13 mouse cellular contexts compared by ENCODE assay signal in the genomic region with DNA sequence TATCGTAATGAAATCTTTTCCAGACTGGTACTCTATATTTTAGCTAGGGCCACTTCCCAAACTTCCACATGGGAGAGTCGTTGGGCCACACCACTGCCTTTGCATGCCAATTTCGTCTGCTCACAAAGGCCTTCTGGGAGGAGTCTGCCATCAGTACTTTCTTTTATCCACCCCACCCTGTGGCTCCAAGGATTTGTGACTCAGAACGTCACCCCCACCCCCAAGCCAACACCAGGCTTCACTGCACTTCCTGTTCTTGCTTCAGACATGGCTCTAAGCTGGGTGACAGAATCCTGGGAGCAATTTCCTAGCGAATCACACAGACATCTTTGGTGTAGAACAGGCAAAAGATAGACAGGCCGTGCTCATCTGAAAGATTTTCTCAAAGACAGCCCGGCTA. TPM values are rescaled to one million over a fixed set of nuclear protein-coding genes. Genes with fewer than 3 reads are reported as not detected.
DNase-seq lines count a peak whose midpoint lies in the region; ATAC-seq lines count a peak whose summit lies in the region.
"Had no signal": no experiment of that assay in that cellular context is flagged by ENCODE, and none has a peak within 500 bp of the region (broad histone marks: within the 10 kb centered on the region; RNA-seq: fewer than 3 reads in every experiment).

No protein-coding gene starts in this region.

- H3K27ac ChIP-seq in kidney, embryonic 15.5 days = peak overlapping the region; percentile 24; the same call in 1 of the 2 replicates
- no peak overlapping the region for H3K27ac ChIP-seq in midbrain, embryonic 11.5 days (ENCODE audit: low read depth, low read length)
- H3K27ac ChIP-seq: forebrain, embryonic 12.5 days had no signal

- H3K27me3 ChIP-seq in kidney, embryonic 15.5 days = no peaks in the 10 kb centered on the region
- H3K27me3 ChIP-seq in midbrain, embryonic 11.5 days (ENCODE audit: control insufficient read depth, insufficient read depth, low read length) = no peaks in the 10 kb centered on the region
- H3K27me3 ChIP-seq: forebrain, embryonic 12.5 days had no signal

- H3K9ac ChIP-seq in kidney, embryonic 15.5 days = no peak overlapping the region
- no peak overlapping the region for H3K9ac ChIP-seq in midbrain, embryonic 11.5 days (ENCODE audit: low read length)
- H3K9ac ChIP-seq: forebrain, embryonic 12.5 days had no signal

- WGBS in kidney, embryonic 15.5 days = 53% methylated on average over 7 of the region's 7 CpGs
- WGBS in midbrain, embryonic 11.5 days = 63% methylated on average over 7 of the region's 7 CpGs

- H3K9me3 ChIP-seq in kidney, embryonic 15.5 days (replicated peaks) = no peaks in the 10 kb centered on the region
- H3K9me3 ChIP-seq in midbrain, embryonic 11.5 days (ENCODE audit: control insufficient read depth, low read length) = no peaks in the 10 kb centered on the region
- H3K9me3 ChIP-seq: forebrain, embryonic 12.5 days had no signal

- H3K4me2 ChIP-seq in kidney, embryonic 15.5 days = no peak overlapping the region
- no peak overlapping the region for H3K4me2 ChIP-seq in midbrain, embryonic 11.5 days
- H3K4me2 ChIP-seq: forebrain, embryonic 12.5 days had no signal

- DNase-seq in kidney, postnatal 25 days = no peak
- peak; percentile 72 for DNase-seq in ZHBTc4 (ENCODE audit: low read depth, low spot score)
- peak; percentile 36 for DNase-seq in heart, adult 8-10 months (ENCODE audit: low spot score)
- DNase-seq in lung, postnatal 36 days = peak; percentile 68
- DNase-seq in midbrain, embryonic 11.5 days (ENCODE audit: low spot score, missing footprints) = no peak
- no peak for DNase-seq in cerebellum, adult 9-11 months
- no peak for DNase-seq in right cerebral cortex, adult 18-20 months
- DNase-seq: left cerebral cortex, postnatal 4 days; right cerebral cortex, postnatal 4 days had no signal

- no peak for ATAC-seq in kidney, embryonic 15.5 days (replicated peaks; ENCODE audit: low FRiP score)
- no peak for ATAC-seq in midbrain, embryonic 11.5 days (ENCODE audit: low FRiP score)
- ATAC-seq: CD4-positive, CD25-positive, alpha-beta regulatory T cell, adult 4 months; intestine, embryonic 16.5 days had no signal

- H3K4me1 ChIP-seq in kidney, embryonic 15.5 days = peaks cover 33% of the 10 kb centered on the region
- H3K4me1 ChIP-seq in midbrain, embryonic 11.5 days (ENCODE audit: control insufficient read depth, insufficient read depth, low read length) = no peaks in the 10 kb centered on the region

- no peak overlapping the region for H3K4me3 ChIP-seq in kidney, embryonic 15.5 days (replicated peaks)
- no peak overlapping the region for H3K4me3 ChIP-seq in midbrain, embryonic 11.5 days (ENCODE audit: low read depth, low read length)
- H3K4me3 ChIP-seq: forebrain, embryonic 12.5 days had no signal

- peaks cover 50% of the 10 kb centered on the region for H3K36me3 ChIP-seq in kidney, embryonic 15.5 days
- peaks cover 16% of the 10 kb centered on the region for H3K36me3 ChIP-seq in midbrain, embryonic 11.5 days (ENCODE audit: control insufficient read depth, insufficient read depth, low read length)

RNA-seq across cellular contexts. Expression of a gene that starts 3.6 kb away (rescaled TPM):
- not detected in 2 replicates for polyA plus RNA-seq in kidney, embryonic 15.5 days (2015; fragmentation: Nextera tagmentation; extraction: Ambion mirVana)
- total RNA-seq in heart, adult 8-10 months (2022) = 1 to 10 TPM in 2 of 4 experiments, not detected in 2; 1.2 to 4.0 TPM
- 0.11 and 1.4 TPM in 2 replicates for polyA plus RNA-seq in midbrain, embryonic 11.5 days (2014; fragmentation: Nextera tagmentation; extraction: Ambion mirVana)
- polyA plus RNA-seq: CD4-positive, CD25-positive, alpha-beta regulatory T cell, adult 4 months; intestine, embryonic 16.5 days had no signal

RNA-seq across cellular contexts. Expression of a gene that starts 17.1 kb away (rescaled TPM):
- polyA plus RNA-seq in kidney, embryonic 15.5 days (2015; fragmentation: Nextera tagmentation; extraction: Ambion mirVana) = 4.7 and 6.8 TPM in 2 replicates
- 100 to 1,000 TPM; 113 to 133 (median 117) TPM for total RNA-seq in heart, adult 8-10 months (2022)
- 2.4 and 3.0 TPM in 2 replicates for polyA plus RNA-seq in midbrain, embryonic 11.5 days (2014; fragmentation: Nextera tagmentation; extraction: Ambion mirVana)

RNA-seq across cellular contexts. Expression of a gene that starts 41.5 kb away (rescaled TPM):
- polyA plus RNA-seq in kidney, embryonic 15.5 days (2015; fragmentation: Nextera tagmentation; extraction: Ambion mirVana) = 20.3 and 21.8 TPM in 2 replicates
- 10 to 100 TPM; 26.1 to 34.6 (median 29.1) TPM for total RNA-seq in heart, adult 8-10 months (2022)
- 17.5 and 18.1 TPM in 2 replicates for polyA plus RNA-seq in midbrain, embryonic 11.5 days (2014; fragmentation: Nextera tagmentation; extraction: Ambion mirVana)

RNA-seq across cellular contexts. Expression of a gene that starts 58.1 kb away (rescaled TPM):
- 0.27 and 0.49 TPM in 2 replicates for polyA plus RNA-seq in kidney, embryonic 15.5 days (2015; fragmentation: Nextera tagmentation; extraction: Ambion mirVana)
- 100 to 1,000 TPM; 124 to 157 (median 144) TPM for total RNA-seq in heart, adult 8-10 months (2022)
- not detected in 2 replicates for polyA plus RNA-seq in midbrain, embryonic 11.5 days (2014; fragmentation: Nextera tagmentation; extraction: Ambion mirVana)
- polyA plus RNA-seq: CD4-positive, CD25-positive, alpha-beta regulatory T cell, adult 4 months; forebrain, embryonic 12.5 days had no signal

Comparison
In these comparisons a context has a peak if more than half of its experiments do, and no peak if none do; other contexts are left out.
1. DNase-seq: peak in ZHBTc4 (single experiment), heart, adult 8-10 months (single experiment) and lung, postnatal 36 days (single experiment); none in kidney, postnatal 25 days (0 of 2), midbrain, embryonic 11.5 days (single experiment), cerebellum, adult 9-11 months (single experiment) and right cerebral cortex, adult 18-20 months (single experiment).